Mouse (Mus musculus) CH12F3 (cell line): ENCODE measurements around the gene Gpr19.

Experiments used
- in situ Hi-C: fragments of 300-500 bp; cut with MboI; formaldehyde crosslinking; loops from 2 replicates; pipeline ENCODE4 v1.14.3; 2020; ENCODE audit warnings: low sequenced_read_pairs

The Gpr19 gene

GRCm38 (mm10) chr6:134887711-134888449, 10.5 kb downstream of the Gpr19 start:
- in situ Hi-C loops = no loop called here

- in situ Hi-C loops = no loop called here
Measured at GRCm38 (mm10) chr6:134887008-134887407, 11.4 kb downstream of the Gpr19 start.

GRCm38 (mm10) chr6:134886475-134886874, 11.9 kb downstream of the Gpr19 start:
- in situ Hi-C loops = no loop called here

- in situ Hi-C loops = no loop called here
Measured at GRCm38 (mm10) chr6:134885515-134885914, 12.9 kb downstream of the Gpr19 start.

GRCm38 (mm10) chr6:134883661-134884060, 14.7 kb downstream of the Gpr19 start:
- in situ Hi-C loops = no loop called here

- in situ Hi-C loops = no loop called here
Measured at GRCm38 (mm10) chr6:134880046-134880445, 18.3 kb downstream of the Gpr19 start.

- in situ Hi-C loops = no loop called here
Measured at GRCm38 (mm10) chr6:134879556-134879955, 18.8 kb downstream of the Gpr19 start.

- in situ Hi-C loops = no loop called here
Measured at GRCm38 (mm10) chr6:134877892-134878291, 20.5 kb downstream of the Gpr19 start.

- in situ Hi-C loops = no loop called here
Measured at GRCm38 (mm10) chr6:134877276-134877675, 21.1 kb downstream of the Gpr19 start.

- in situ Hi-C loops = no loop called here
Measured at GRCm38 (mm10) chr6:134876795-134877194, 21.6 kb downstream of the Gpr19 start.

- in situ Hi-C loops = no loop called here
Measured at GRCm38 (mm10) chr6:134873018-134873417, 25.4 kb downstream of the Gpr19 start.

GRCm38 (mm10) chr6:134872236-134872635, 26.1 kb downstream of the Gpr19 start:
- in situ Hi-C loops = no loop called here

GRCm38 (mm10) chr6:134870887-134871286, 27.5 kb downstream of the Gpr19 start:
- in situ Hi-C loops = no loop called here

- in situ Hi-C loops = no loop called here
Measured at GRCm38 (mm10) chr6:134870209-134870742, 28.1 kb downstream of the Gpr19 start.

GRCm38 (mm10) chr6:134867325-134867724, 31.1 kb downstream of the Gpr19 start:
- in situ Hi-C loops = no loop called here

GRCm38 (mm10) chr6:134866113-134866512, 32.3 kb downstream of the Gpr19 start:
- in situ Hi-C loops = no loop called here

GRCm38 (mm10) chr6:134863146-134863545, 35.2 kb downstream of the Gpr19 start:
- in situ Hi-C loops = no loop called here

GRCm38 (mm10) chr6:134862671-134863104, 35.7 kb downstream of the Gpr19 start:
- in situ Hi-C loops = no loop called here

GRCm38 (mm10) chr6:134861386-134861785, 37.0 kb downstream of the Gpr19 start:
- in situ Hi-C loops = no loop called here

GRCm38 (mm10) chr6:134860275-134860674, 38.1 kb downstream of the Gpr19 start:
- in situ Hi-C loops = no loop called here

- in situ Hi-C loops = no loop called here
Measured at GRCm38 (mm10) chr6:134859021-134859420, 39.4 kb downstream of the Gpr19 start.

GRCm38 (mm10) chr6:134855926-134856325, 42.5 kb downstream of the Gpr19 start:
- in situ Hi-C loops = no loop called here

- in situ Hi-C loops = no loop called here
Measured at GRCm38 (mm10) chr6:134854782-134855181, 43.6 kb downstream of the Gpr19 start.
